ENCODE assay signal across 8 mouse cellular contexts in the genomic region with DNA sequence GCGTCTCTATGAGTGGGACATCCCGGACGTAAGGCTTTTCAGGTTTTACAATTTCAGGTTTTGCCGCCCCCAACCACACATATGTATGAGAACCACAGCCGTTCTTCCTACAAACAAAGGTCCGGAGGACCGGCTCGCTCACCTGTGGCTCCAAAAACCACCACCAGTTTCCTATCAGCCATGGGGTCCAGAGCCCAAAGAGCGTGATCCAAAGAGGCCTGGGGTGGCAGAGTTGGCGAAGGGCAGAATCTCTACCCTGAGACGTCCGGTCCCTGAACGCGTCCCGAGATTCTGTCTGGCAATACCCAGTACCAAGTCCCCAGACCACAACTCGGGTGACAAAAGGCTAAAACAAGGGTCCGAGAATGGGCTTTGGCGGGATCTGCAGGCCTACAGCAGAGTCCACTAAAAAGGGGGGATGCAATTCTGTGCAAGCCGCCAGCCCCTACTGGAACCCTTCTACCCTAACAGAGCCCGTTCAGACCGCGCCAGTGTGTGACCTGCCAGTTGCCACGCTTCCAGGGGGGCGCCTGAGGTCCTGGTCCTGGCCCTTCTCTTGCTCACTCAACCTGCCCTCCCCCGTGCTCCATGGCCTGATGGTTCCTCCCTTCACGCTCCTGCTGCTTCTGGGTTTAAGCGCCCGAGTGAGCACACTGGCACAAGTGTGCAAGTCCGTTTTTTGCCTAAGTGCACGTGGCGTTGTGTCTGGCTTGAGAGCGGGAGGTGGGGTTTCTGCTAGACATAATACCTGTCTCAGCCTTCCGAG. TPM values are rescaled to one million over a fixed set of nuclear protein-coding genes. Genes with fewer than 3 reads are reported as not detected.
DNase-seq lines count a peak whose midpoint lies in the region; ATAC-seq lines count a peak whose summit lies in the region.

Gene Nmral1 (minus strand): TSS at position 604 of the 766 bp plus-strand sequence.

- peak within 1 kb of the TSS; percentile 85 for H3K9ac ChIP-seq in hindbrain, embryonic 11.5 days (ENCODE audit: low read depth, low read length)

- no peaks in the 10 kb centered on the region for H3K9me3 ChIP-seq in hindbrain, embryonic 11.5 days (ENCODE audit: control insufficient read depth, low read length)

- peaks cover 3% of the 10 kb centered on the region; the same call in 1 of the 2 replicates for H3K36me3 ChIP-seq in hindbrain, embryonic 11.5 days (ENCODE audit: control insufficient read depth, insufficient read depth, low read length)

- H3K4me1 ChIP-seq in hindbrain, embryonic 11.5 days (replicated peaks; ENCODE audit: control insufficient read depth, insufficient read depth, low read length): no peaks in the 10 kb centered on the region

- H3K4me3 ChIP-seq in hindbrain, embryonic 11.5 days (ENCODE audit: low read depth, low read length): peak within 1 kb of the TSS; percentile 73

- 10% methylated on average over 33 of the region's 33 CpGs for WGBS in hindbrain, embryonic 11.5 days

- H3K4me2 ChIP-seq in hindbrain, embryonic 11.5 days (replicated peaks; ENCODE audit: low read depth, low read length): peak within 1 kb of the TSS; percentile 57

- H3K27me3 ChIP-seq in hindbrain, embryonic 11.5 days (ENCODE audit: control insufficient read depth, insufficient read depth, low read length): no peaks in the 10 kb centered on the region

- H3K27ac ChIP-seq in hindbrain, embryonic 11.5 days (ENCODE audit: low read depth, low read length): peak within 1 kb of the TSS; percentile 80

- ATAC-seq in hindbrain, embryonic 11.5 days (ENCODE audit: low FRiP score): peak; percentile 94

- DNase-seq in MN1 (ENCODE audit: low spot score): peak; percentile 81
- DNase-seq in cerebellum, adult 18-20 months: peak; percentile 80 to 81
- peak; percentile 88 for DNase-seq in forelimb bud, embryonic 11.5 days (ENCODE audit: low read depth, low spot score)
- peak; percentile 81 for DNase-seq in hindbrain, embryonic 11.5 days (ENCODE audit: low spot score)
- peak; percentile 62 to 71 for DNase-seq in layer of hippocampus, postnatal 10 days (ENCODE audit: low spot score in 2 of 2)
- peak; percentile 69 for DNase-seq in lung, postnatal 10 days
- DNase-seq in ovary, postnatal 36 days (ENCODE audit: low spot score): peak; percentile 58
- peak; percentile 72 for DNase-seq in thymus, postnatal 14 days

RNA-seq across cellular contexts. Expression of gene Nmral1, which starts in this region (rescaled TPM):
- polyA plus RNA-seq in hindbrain, embryonic 11.5 days (2014; fragmentation: Nextera tagmentation; extraction: Ambion mirVana): 147 and 162 TPM in 2 replicates
- total RNA-seq in layer of hippocampus, postnatal 10 days (2021): 10 to 100 TPM; 12.8 to 15.0 TPM

Comparison
In these comparisons a context has a peak if more than half of its experiments do, and no peak if none do; other contexts are left out.
1. Peak in every context shown above with its lines: DNase-seq, ATAC-seq, H3K4me3 ChIP-seq and H3K27ac ChIP-seq.